Mouse (Mus musculus): ENCODE data around the gene Cdk4.

GRCm38 (mm10) chr10:127078001-127078676 is 14.8 kb downstream of the Cdk4 start:
- TF ChIP-seq POLR2A (IDR thresholded peaks at IDR 0.05; ENCODE audit: borderline replicate concordance, low read depth, low read length) = no peak
- no peak for TF ChIP-seq CTCF (IDR thresholded peaks at IDR 0.05; ENCODE audit: low read depth, low read length)
